Mouse (Mus musculus) heart, adult 9 months (tissue): ENCODE data around the gene Slc5a3.

Experiments
- DNase-seq, 2 experiments: peaks; one replicate each; pipeline ENCODE4 v3.0.0; 2022; ENCODE audit warnings: low spot score in 2 of 2

The Slc5a3 gene

DNA sequence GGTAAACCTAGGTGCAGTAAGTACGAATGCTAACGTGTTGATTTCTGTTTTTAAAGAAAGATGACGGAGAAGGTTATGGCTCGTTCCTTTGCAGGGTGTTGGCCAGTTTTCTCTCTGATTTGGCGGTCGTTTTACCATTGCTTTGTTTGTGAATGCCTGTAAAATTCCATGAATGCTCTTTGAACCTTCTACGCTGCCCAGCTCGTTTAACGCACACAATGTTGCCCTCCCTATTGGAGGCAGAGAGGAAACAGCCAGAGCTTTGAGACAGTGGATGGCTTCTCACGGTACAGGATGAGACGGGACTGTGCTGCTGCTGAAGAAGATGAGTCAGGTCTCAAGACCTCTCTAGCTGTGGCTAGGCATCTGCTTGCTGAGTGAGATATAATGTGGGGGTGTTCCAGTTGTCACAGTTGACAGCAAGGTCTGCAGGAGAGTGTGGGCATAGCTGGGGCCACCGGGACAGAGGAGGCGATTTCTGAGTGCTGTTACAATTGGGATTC, 60.9 kb downstream of the Slc5a3 start:
- no peak for DNase-seq

DNA sequence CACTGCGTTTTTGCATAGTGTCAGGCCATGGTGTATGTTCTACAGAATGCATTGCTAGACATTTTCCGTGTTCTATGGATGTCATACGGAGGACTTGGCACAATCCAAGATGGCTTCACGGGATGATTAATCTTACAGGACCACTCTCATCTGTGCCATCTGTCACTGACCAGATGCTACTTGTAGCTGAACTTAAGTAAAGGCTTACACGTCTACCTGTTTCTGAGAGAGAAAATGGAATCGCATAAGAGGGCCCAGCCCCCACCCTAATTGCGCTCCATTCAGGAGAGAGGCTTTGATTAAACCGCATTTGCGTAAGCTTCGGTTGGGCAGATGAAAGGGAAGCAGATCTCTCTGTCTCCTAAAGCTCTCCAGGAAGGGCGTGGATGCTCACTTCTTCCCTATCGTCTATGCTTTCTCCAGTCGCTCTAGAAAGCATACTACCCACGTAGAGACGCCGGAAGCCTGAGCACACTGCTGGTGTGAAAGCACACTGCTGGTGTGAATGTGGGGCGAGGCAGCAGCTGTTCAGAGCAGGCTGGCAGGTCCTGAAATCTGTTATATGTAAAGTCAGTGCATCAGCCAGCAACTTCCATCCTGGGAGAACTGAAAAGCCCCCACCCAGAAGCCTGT, 62.9 kb downstream of the Slc5a3 start:
- no peak for DNase-seq

DNA sequence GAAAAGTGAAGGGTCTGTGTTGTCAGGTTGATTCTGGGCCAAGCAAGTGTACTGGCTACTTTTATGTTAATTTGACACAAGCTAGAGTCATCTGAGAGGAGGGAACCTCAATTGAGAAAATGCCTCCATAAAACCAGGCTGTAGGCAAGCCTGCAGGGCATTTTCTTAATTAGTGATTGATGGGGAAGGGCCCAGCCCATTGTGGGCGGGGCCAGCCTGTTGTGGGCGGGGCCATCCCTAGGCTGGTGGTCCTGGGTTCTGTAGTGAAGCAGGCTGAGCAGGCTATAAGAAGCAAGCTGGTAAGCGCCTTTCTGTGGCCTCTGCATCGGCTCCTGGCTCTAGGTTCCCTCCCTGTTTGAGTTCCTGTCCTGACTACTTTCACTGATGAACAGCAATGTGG, 69.1 kb downstream of the Slc5a3 start:
- DNase-seq: no peak

DNA sequence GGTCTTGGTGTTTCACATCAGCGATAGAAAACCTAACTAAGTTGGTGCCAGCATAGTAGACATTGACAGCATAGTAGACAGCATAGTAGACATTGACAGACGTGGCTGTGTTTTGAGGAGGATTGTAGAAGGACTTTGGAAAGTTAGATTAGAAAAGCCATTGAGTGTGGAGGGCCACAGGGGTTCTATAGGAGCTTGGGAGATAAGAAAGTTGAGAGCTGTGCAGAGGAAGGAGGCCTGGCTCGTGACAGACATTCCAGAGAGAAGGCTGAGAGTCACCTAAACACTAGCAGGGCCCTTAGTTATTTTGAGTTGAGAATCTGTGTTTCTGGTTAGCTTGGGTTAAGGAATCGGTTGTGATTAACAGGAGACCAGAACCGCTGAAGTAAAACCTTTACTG, 69.5 kb downstream of the Slc5a3 start:
- no peak for DNase-seq

DNA sequence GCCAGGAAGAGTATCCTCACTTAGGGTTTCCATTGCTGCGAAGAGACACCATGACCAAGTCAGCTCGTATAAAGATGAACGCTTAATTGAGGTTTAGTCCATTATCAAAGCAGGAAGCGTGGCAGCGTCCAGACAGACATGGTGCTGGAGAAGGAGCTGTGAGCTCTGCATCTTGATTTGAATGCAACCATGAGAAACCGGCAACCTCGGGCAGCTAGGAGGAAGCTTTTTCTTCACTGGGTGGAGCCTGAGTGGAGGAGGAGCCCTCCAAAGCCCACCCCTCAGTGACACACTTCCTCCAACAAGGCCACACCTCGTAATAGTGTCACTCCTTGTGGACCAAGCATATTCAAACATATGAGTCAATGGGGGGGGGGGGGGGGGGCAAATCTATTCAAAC, 71.7 kb downstream of the Slc5a3 start:
- no peak for DNase-seq

DNA sequence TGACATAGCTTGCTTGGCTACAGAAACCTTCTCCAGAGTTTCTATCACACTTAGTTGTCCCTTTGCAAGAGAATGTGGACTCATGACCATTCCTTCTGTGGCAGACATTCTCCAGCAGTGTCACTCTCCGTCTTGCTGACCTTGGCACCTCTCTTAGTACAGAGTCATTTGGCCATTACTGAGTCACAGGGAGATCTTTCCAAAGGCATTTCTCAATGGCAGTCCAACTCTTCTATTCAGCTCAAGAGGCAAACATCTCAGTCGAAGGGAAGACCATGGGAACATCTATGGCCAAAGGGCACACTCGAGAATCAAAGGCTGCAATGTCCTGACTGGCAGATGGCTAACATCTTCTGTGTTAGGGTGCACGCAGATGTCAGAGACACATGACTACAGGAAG, 74.4 kb downstream of the Slc5a3 start:
- DNase-seq: no peak

DNA sequence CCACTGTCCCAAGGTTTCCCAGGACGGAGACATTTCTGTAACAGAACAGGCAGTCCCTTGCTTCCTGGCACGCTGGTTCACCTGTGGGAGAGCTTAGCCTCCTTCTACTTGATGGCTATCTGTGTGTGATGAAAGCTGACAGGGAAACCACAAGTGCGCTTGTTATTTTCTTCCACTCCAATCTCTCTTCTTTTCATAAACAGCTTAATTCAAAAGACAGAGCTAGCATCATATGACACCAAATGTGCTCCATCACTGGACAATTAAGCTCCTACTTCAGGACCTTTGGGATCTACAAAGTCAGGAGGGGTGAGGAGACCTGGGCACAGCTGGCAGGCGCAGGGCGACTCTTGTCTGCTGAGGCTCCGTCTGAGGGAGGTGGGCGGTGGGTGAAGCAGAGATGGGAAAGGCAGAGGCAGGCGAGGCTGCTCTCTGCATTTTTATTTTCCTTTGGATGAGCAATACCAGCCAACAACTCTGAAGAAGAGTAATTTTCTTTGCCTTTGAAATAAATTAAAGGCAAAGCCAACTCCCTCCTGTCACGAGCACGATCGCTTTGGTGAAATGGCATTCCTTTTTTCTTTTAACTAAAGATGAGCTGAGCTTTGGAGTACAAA, 76.1 kb downstream of the Slc5a3 start:
- DNase-seq: no peak

DNA sequence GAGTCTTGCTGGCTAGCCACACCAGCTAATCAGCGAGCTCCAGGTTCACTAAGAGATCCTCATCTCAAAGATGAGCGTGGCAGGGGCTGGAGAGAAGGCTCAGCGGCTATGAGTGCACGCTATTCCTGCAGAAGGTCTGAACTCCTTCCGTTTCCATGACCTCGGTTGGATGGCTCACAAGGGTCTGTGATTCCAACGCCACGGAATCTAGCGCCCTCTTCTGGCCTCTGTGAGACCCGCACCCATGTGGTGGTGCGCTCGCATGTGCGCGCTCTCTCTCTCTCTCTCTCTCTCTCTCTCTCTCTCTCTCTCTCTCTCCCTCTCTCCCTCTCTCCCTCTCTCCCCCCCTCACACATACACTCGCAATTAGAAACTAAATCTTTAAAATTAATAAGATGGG, 78.2 kb downstream of the Slc5a3 start:
- no peak for DNase-seq
